Mouse (Mus musculus): Measurements from ENCODE around the gene Map4. TPM values are rescaled to one million over a fixed set of nuclear protein-coding genes. Genes with fewer than 3 reads are reported as not detected.
"Not testable (repeated sequence)": the region's sequence is repeated elsewhere in the genome, so short reads cannot be mapped to it uniquely, and the experiment has no call there.

Map4 gene
- polyA plus RNA-seq, 1 experiment from 2014 or later: 76.2 TPM

DNA sequence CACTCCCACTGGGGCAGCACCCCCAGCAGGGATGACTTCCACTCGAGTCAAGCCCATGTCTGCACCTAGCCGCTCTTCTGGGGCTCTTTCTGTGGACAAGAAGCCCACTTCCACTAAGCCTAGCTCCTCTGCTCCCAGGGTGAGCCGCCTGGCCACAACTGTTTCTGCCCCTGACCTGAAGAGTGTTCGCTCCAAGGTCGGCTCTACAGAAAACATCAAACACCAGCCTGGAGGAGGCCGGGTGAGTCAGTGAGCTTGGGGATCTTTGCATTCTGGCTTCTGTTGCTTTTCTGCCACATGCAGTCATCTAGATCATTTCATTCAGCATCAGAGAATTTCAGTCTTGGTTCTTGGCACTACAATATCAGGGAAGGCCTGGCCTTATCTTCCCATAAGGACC is 137.5 kb downstream of the Map4 start:
- Histone ChIP-seq H3K27me3 (ENCODE audit: control insufficient read depth, insufficient read depth, low read length) (no peaks in the 10 kb centered on the region), H3K9ac (ENCODE audit: low read length) (no peak overlapping the region), H3K4me2 (ENCODE audit: low read depth, low read length, severe bottlenecking) (no peak overlapping the region), H3K4me3 (ENCODE audit: low read depth, low read length) (no peak overlapping the region), H3K4me1 (replicated peaks; ENCODE audit: control insufficient read depth, insufficient read depth, low read length) (no peaks in the 10 kb centered on the region), H3K36me3 (ENCODE audit: control insufficient read depth, insufficient read depth, low read length) (peaks cover 5% of the 10 kb centered on the region; the same call in 1 of the 2 replicates), H3K9me3 (ENCODE audit: control insufficient read depth, low read length) (no peaks in the 10 kb centered on the region), H3K27ac (ENCODE audit: low read depth, low read length) (no peak overlapping the region)
- 88% methylated on average over 6 of the region's 6 CpGs for WGBS
- ATAC-seq (replicated peaks; ENCODE audit: low FRiP score): no peak
- no peak for DNase-seq (ENCODE audit: low spot score)

DNA sequence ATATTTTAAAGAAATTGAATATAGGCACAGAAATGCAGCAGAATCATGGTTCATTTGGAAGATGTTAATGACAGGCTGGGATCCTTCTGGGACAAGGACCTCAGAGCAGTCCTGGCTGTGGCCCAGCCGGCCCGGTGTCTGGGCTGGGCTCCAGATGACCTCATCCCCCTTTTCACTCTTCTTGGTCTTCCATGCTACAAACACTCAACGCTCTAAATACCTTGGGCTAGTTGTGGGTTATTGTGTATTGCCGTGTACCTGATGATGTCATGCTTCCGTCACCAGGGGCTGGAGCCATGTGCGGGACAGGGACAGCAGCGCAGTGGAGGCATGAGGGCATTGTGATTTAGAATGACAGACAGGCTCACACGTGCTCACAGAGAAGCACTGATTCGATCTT is 139.1 kb downstream of the Map4 start:
- Histone ChIP-seq H3K9me3 (ENCODE audit: control insufficient read depth, low read length) (no peaks in the 10 kb centered on the region), H3K27ac (ENCODE audit: low read depth, low read length) (no peak overlapping the region), H3K4me2 (ENCODE audit: low read depth, low read length, severe bottlenecking) (no peak overlapping the region), H3K4me3 (ENCODE audit: low read depth, low read length) (no peak overlapping the region), H3K36me3 (ENCODE audit: control insufficient read depth, insufficient read depth, low read length) (peaks cover 5% of the 10 kb centered on the region; the same call in 1 of the 2 replicates), H3K9ac (ENCODE audit: low read length) (no peak overlapping the region), H3K27me3 (ENCODE audit: control insufficient read depth, insufficient read depth, low read length) (no peaks in the 10 kb centered on the region), H3K4me1 (replicated peaks; ENCODE audit: control insufficient read depth, insufficient read depth, low read length) (no peaks in the 10 kb centered on the region)
- DNase-seq (ENCODE audit: low spot score): no peak
- 87% methylated on average over 9 of the region's 9 CpGs for WGBS
- no peak for ATAC-seq (replicated peaks; ENCODE audit: low FRiP score)

DNA sequence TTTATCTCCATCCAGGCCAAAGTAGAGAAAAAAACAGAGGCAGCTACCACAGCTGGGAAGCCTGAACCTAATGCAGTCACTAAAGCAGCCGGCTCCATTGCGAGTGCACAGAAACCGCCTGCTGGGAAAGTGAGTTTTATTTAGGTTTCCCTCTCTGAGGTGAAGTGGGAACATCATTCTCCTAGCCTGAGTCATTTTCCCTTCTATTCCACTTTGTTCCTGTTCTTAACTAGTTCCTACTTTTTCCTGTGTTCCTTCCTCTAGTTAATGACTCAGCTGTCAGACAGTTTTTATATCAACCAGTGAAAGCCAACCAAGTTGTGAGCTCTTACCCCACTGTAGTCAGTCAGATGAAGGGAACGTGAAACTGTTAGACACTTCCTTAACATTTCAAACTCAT is 139.8 kb downstream of the Map4 start:
- 89% methylated on average over 4 of the region's 4 CpGs for WGBS
- no peak overlapping the region for H3K4me3 ChIP-seq (ENCODE audit: low read depth, low read length)
- no peak overlapping the region for H3K4me2 ChIP-seq (ENCODE audit: low read depth, low read length, severe bottlenecking)
- DNase-seq (ENCODE audit: low spot score) (no peak), ATAC-seq (replicated peaks; ENCODE audit: low FRiP score) (no peak)
- H3K27me3 ChIP-seq (ENCODE audit: control insufficient read depth, insufficient read depth, low read length): no peaks in the 10 kb centered on the region
- H3K9me3 ChIP-seq (ENCODE audit: control insufficient read depth, low read length): no peaks in the 10 kb centered on the region
- no peak overlapping the region for H3K27ac ChIP-seq (ENCODE audit: low read depth, low read length)
- no peak overlapping the region for H3K9ac ChIP-seq (ENCODE audit: low read length)
- no peaks in the 10 kb centered on the region for H3K4me1 ChIP-seq (replicated peaks; ENCODE audit: control insufficient read depth, insufficient read depth, low read length)
- H3K36me3 ChIP-seq (ENCODE audit: control insufficient read depth, insufficient read depth, low read length): peaks cover 5% of the 10 kb centered on the region; the same call in 1 of the 2 replicates

DNA sequence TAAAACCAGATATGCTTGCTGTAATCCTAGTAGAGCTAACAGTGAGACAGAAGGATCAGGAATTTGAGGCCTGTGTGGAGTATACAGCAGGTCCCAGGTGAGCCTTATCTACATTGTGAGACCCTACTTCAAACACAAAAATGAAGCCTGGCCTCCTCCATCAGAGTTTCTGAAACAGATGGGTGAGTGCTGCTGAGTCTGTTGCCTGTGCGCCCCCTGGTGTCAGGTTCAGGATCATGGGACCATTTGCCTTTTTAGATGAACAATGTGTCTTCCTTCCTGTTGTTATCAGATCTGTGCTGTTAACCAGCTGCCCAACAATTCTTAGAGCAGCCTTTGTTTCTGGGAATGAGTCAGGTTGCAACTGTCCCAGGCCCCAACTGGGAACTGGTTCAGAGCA is 140.6 kb downstream of the Map4 start:
- ATAC-seq (replicated peaks; ENCODE audit: low FRiP score) (0 out of 2 replicates have a peak, but pooled peaks have one; percentile 27), DNase-seq (ENCODE audit: low spot score) (peak; percentile 87)
- Histone ChIP-seq H3K4me3 (ENCODE audit: low read depth, low read length) (no peak overlapping the region), H3K27me3 (ENCODE audit: control insufficient read depth, insufficient read depth, low read length) (no peaks in the 10 kb centered on the region), H3K4me1 (replicated peaks; ENCODE audit: control insufficient read depth, insufficient read depth, low read length) (no peaks in the 10 kb centered on the region), H3K9ac (ENCODE audit: low read length) (no peak overlapping the region), H3K9me3 (ENCODE audit: control insufficient read depth, low read length) (no peaks in the 10 kb centered on the region), H3K4me2 (ENCODE audit: low read depth, low read length, severe bottlenecking) (no peak overlapping the region), H3K36me3 (ENCODE audit: control insufficient read depth, insufficient read depth, low read length) (peaks cover 5% of the 10 kb centered on the region; the same call in 1 of the 2 replicates), H3K27ac (ENCODE audit: low read depth, low read length) (no peak overlapping the region)
- WGBS: 10% methylated on average over 1 of the region's 1 CpGs

DNA sequence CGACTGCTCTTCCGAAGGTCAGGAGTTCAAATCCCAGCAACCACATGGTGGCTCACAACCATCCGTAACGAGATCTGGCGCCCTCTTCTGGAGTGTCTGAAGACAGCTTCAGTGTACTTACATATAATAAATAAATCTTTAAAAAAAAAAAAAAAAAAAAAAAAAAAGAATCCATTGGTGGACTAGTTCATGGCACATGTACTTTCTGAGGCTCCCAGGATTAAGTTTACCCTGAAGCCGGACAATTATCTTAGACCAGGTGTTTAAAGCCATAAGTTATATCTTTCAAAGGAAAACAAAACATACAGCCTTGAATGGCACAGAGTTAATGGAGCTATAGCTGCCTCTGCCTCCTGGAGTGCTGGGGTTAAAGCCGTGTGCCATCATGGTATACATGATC is 145.2 kb downstream of the Map4 start:
- not testable (repeated sequence) for H3K27me3 ChIP-seq (ENCODE audit: control insufficient read depth, insufficient read depth, low read length); H3K9ac ChIP-seq (ENCODE audit: low read length); H3K9me3 ChIP-seq (ENCODE audit: control insufficient read depth, low read length); ATAC-seq (replicated peaks; ENCODE audit: low FRiP score); H3K4me3 ChIP-seq (ENCODE audit: low read depth, low read length); H3K36me3 ChIP-seq (ENCODE audit: control insufficient read depth, insufficient read depth, low read length); H3K4me2 ChIP-seq (ENCODE audit: low read depth, low read length, severe bottlenecking); H3K27ac ChIP-seq (ENCODE audit: low read depth, low read length); H3K4me1 ChIP-seq (replicated peaks; ENCODE audit: control insufficient read depth, insufficient read depth, low read length); DNase-seq (ENCODE audit: low spot score)
- WGBS: 84% methylated on average over 4 of the region's 7 CpGs

DNA sequence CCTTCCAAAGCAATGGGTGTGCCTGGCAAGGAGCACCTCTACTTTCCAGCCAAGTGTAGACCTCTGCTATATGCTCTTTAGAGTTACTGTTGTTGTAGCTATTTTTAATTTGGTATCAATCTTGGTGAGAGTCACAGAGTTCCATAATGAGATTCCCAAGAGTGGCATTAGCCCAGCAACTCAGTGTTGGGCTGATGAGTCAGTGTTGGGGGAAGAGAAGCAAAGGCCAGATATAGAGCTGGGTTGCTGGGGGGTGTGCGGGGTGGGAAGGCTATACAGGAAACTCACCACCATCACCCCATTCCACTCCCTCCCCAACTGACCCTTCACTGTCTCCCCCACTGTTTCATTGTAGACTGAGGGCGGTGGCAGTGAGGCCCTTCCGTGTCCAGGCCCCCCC is 149.8 kb downstream of the Map4 start:
- no peaks in the 10 kb centered on the region for H3K9me3 ChIP-seq (ENCODE audit: control insufficient read depth, low read length)
- ATAC-seq (replicated peaks; ENCODE audit: low FRiP score) (no peak), DNase-seq (ENCODE audit: low spot score) (peak; percentile 47)
- no peak overlapping the region for H3K4me2 ChIP-seq (ENCODE audit: low read depth, low read length, severe bottlenecking)
- H3K4me3 ChIP-seq (ENCODE audit: low read depth, low read length): no peak overlapping the region
- H3K9ac ChIP-seq (ENCODE audit: low read length): no peak overlapping the region
- no peaks in the 10 kb centered on the region for H3K4me1 ChIP-seq (replicated peaks; ENCODE audit: control insufficient read depth, insufficient read depth, low read length)
- no peak overlapping the region for H3K27ac ChIP-seq (ENCODE audit: low read depth, low read length)
- H3K27me3 ChIP-seq (ENCODE audit: control insufficient read depth, insufficient read depth, low read length): no peaks in the 10 kb centered on the region
- 68% methylated on average over 3 of the region's 3 CpGs for WGBS
- H3K36me3 ChIP-seq (ENCODE audit: control insufficient read depth, insufficient read depth, low read length): peaks cover 15% of the 10 kb centered on the region; the same call in 1 of the 2 replicates

DNA sequence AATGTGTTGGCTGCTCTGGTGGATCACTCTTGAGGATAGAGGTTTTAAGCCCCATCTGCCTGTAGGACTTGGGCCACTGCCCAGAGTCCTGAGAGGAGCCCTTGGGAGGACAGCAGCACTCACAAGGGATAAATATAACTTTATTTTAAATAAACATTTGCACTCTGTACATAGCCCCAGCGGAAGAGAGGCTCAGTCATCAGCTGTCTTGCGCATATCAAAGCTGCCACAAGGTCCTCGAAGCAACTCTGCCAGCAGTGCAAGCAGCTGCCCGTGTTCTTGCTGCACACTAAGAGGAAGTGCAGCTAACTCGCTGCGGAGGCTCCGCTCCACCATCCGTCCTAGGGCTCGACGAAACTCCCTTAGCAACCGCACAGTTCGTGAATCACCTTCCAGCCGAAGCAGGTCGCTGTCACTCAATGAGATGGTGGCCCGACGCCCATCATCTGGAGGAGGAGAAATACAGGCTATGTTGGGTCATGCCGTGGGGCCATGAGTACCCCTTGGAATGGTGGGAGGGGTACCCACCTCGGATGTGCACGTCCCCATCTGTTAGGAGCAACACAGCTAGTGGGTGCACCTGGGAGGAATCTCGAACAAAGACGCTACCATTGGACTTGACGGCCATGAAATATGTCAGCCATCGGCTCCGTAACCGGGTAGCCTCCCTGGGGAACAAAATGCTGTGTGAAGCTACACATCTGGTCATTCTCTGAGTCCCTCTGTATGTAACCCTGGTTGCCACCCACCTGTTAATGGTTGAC is 153.1 kb downstream of the Map4 start:
- Histone ChIP-seq H3K9ac (ENCODE audit: low read length) (no peak overlapping the region), H3K36me3 (ENCODE audit: control insufficient read depth, insufficient read depth, low read length) (peaks cover 37% of the 10 kb centered on the region), H3K9me3 (ENCODE audit: control insufficient read depth, low read length) (no peaks in the 10 kb centered on the region), H3K4me3 (ENCODE audit: low read depth, low read length) (no peak overlapping the region), H3K4me1 (replicated peaks; ENCODE audit: control insufficient read depth, insufficient read depth, low read length) (no peaks in the 10 kb centered on the region), H3K27me3 (ENCODE audit: control insufficient read depth, insufficient read depth, low read length) (no peaks in the 10 kb centered on the region), H3K27ac (ENCODE audit: low read depth, low read length) (no peak overlapping the region), H3K4me2 (ENCODE audit: low read depth, low read length, severe bottlenecking) (no peak overlapping the region)
- DNase-seq (ENCODE audit: low spot score): peak; percentile 48
- no peak for ATAC-seq (replicated peaks; ENCODE audit: low FRiP score)
- WGBS: 94% methylated on average over 25 of the region's 25 CpGs

DNA sequence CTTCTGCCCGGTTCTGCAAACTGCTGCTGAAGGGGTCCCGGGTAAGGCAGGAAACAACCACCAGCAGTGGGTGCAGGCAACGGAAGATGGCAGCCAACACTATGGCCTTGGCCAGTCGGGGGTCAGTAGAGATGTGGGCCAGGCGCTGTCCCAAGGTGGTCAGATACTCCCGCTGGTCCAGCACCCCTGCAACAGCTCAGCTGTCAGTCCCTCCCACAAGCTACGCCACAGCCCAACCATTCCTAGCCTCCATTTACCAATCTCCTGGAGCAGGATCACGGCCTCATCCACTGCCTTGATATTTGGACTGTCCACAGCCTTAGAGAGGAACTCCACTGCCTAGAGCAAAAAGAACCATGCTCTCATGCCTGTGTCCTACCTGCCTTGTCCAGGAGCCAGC is 154.4 kb downstream of the Map4 start:
- Histone ChIP-seq H3K27me3 (ENCODE audit: control insufficient read depth, insufficient read depth, low read length) (no peaks in the 10 kb centered on the region), H3K9ac (ENCODE audit: low read length) (no peak overlapping the region), H3K36me3 (ENCODE audit: control insufficient read depth, insufficient read depth, low read length) (peaks cover 40% of the 10 kb centered on the region), H3K4me2 (ENCODE audit: low read depth, low read length, severe bottlenecking) (no peak overlapping the region), H3K4me1 (replicated peaks; ENCODE audit: control insufficient read depth, insufficient read depth, low read length) (no peaks in the 10 kb centered on the region), H3K9me3 (ENCODE audit: control insufficient read depth, low read length) (no peaks in the 10 kb centered on the region), H3K27ac (ENCODE audit: low read depth, low read length) (no peak overlapping the region), H3K4me3 (ENCODE audit: low read depth, low read length) (no peak overlapping the region)
- DNase-seq (ENCODE audit: low spot score): peak; percentile 49
- WGBS: 93% methylated on average over 8 of the region's 8 CpGs
- no peak for ATAC-seq (replicated peaks; ENCODE audit: low FRiP score)

DNA sequence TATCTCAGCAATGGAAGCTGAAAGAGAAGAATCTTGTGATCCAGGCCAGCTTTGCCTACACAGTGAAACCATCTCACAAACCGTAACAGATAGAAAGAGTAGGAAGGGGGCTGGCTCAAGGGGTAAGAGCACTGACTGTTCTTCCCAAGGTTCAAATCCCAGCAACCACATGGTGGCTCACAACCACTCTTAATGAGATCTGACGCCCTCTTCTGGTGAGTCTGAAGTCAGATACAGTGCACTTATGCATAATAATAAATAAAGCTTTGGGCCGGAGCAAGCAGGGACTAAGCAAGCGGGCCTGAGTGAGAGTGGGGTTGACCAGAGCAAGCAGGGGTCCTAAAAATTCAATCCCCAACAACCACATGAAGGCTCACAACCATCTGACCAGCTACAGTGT is 162.0 kb downstream of the Map4 start:
- Histone ChIP-seq H3K27ac (ENCODE audit: low read depth, low read length) (no peak overlapping the region), H3K27me3 (ENCODE audit: control insufficient read depth, insufficient read depth, low read length) (no peaks in the 10 kb centered on the region), H3K9ac (ENCODE audit: low read length) (no peak overlapping the region), H3K9me3 (ENCODE audit: control insufficient read depth, low read length) (no peaks in the 10 kb centered on the region), H3K4me1 (replicated peaks; ENCODE audit: control insufficient read depth, insufficient read depth, low read length) (no peaks in the 10 kb centered on the region), H3K4me2 (ENCODE audit: low read depth, low read length, severe bottlenecking) (no peak overlapping the region), H3K36me3 (ENCODE audit: control insufficient read depth, insufficient read depth, low read length) (peaks cover 38% of the 10 kb centered on the region), H3K4me3 (ENCODE audit: low read depth, low read length) (no peak overlapping the region)
- no peak for ATAC-seq (replicated peaks; ENCODE audit: low FRiP score)
- WGBS: 83% methylated on average over 4 of the region's 4 CpGs
- DNase-seq (ENCODE audit: low spot score): no peak

Data from forebrain, embryonic 11.5 days (tissue).